Mouse (Mus musculus): ENCODE data around the gene Ppp2r5e.

The Ppp2r5e gene

GRCm38 (mm10) chr12:75572271-75572670 lies 23.8 kb downstream of the Ppp2r5e start:
- DNase-seq = peak; percentile 56 to 70

GRCm38 (mm10) chr12:75570138-75570537 lies 25.9 kb downstream of the Ppp2r5e start:
- DNase-seq = no peak

GRCm38 (mm10) chr12:75567745-75568144 lies 28.3 kb downstream of the Ppp2r5e start:
- no peak for DNase-seq

GRCm38 (mm10) chr12:75565756-75566155 lies 30.3 kb downstream of the Ppp2r5e start:
- DNase-seq = no peak

- DNase-seq = no peak
Measured at GRCm38 (mm10) chr12:75564498-75564897, 31.5 kb downstream of the Ppp2r5e start.

GRCm38 (mm10) chr12:75562996-75563618 lies 32.9 kb downstream of the Ppp2r5e start:
- DNase-seq = no peak

GRCm38 (mm10) chr12:75560681-75561387 lies 35.2 kb downstream of the Ppp2r5e start:
- DNase-seq = no peak

GRCm38 (mm10) chr12:75559196-75559595 lies 36.8 kb downstream of the Ppp2r5e start:
- DNase-seq = no peak

- peak; percentile 31 to 33 for DNase-seq
Measured at GRCm38 (mm10) chr12:75557813-75558212, 38.2 kb downstream of the Ppp2r5e start.

- no peak for DNase-seq
Measured at GRCm38 (mm10) chr12:75555032-75555431, 41.0 kb downstream of the Ppp2r5e start.

GRCm38 (mm10) chr12:75552296-75552695 lies 43.7 kb downstream of the Ppp2r5e start:
- DNase-seq = no peak

GRCm38 (mm10) chr12:75551671-75552070 lies 44.4 kb downstream of the Ppp2r5e start:
- DNase-seq = no peak

GRCm38 (mm10) chr12:75548999-75549398 lies 47.0 kb downstream of the Ppp2r5e start:
- DNase-seq = no peak

- DNase-seq = no peak
Measured at GRCm38 (mm10) chr12:75547174-75547573, 48.9 kb downstream of the Ppp2r5e start.

GRCm38 (mm10) chr12:75546241-75546640 lies 49.8 kb downstream of the Ppp2r5e start:
- DNase-seq = no peak

- no peak for DNase-seq
Measured at GRCm38 (mm10) chr12:75545431-75545925, 50.6 kb downstream of the Ppp2r5e start.

GRCm38 (mm10) chr12:75544666-75545065 lies 51.4 kb downstream of the Ppp2r5e start:
- DNase-seq = no peak

- no peak for DNase-seq
Measured at GRCm38 (mm10) chr12:75544259-75544658, 51.8 kb downstream of the Ppp2r5e start.

GRCm38 (mm10) chr12:75543346-75543745 lies 52.7 kb downstream of the Ppp2r5e start:
- DNase-seq = no peak

- no peak for DNase-seq
Measured at GRCm38 (mm10) chr12:75540621-75541171, 55.3 kb downstream of the Ppp2r5e start.

GRCm38 (mm10) chr12:75539228-75539627 lies 56.8 kb downstream of the Ppp2r5e start:
- no peak for DNase-seq

- DNase-seq = no peak
Measured at GRCm38 (mm10) chr12:75537673-75538423, 58.2 kb downstream of the Ppp2r5e start.

GRCm38 (mm10) chr12:75537019-75537672 lies 58.9 kb downstream of the Ppp2r5e start:
- no peak for DNase-seq
